Mouse (Mus musculus): ENCODE results near the gene Cyp4f13.

GRCm38 (mm10) chr17:32939831-32940230 is 7.4 kb downstream of the Cyp4f13 start:
- no peak for TF ChIP-seq HCFC1 (IDR thresholded peaks at IDR 0.05; ENCODE audit: borderline replicate concordance, insufficient read depth, low read length)
- no peak for TF ChIP-seq CHD2 (IDR thresholded peaks at IDR 0.05; ENCODE audit: low read depth, low read length)
- no peak for TF ChIP-seq ZC3H11A (IDR thresholded peaks at IDR 0.05; ENCODE audit: borderline replicate concordance, low read depth, low read length)
- no peak for TF ChIP-seq ZNF384 (IDR thresholded peaks at IDR 0.05; ENCODE audit: low read depth, low read length)

Data from ES-E14 (cell line).